Mouse (Mus musculus): ENCODE data around the gene Tigd3. TPM values are rescaled to one million over a fixed set of nuclear protein-coding genes. Genes with fewer than 3 reads are reported as not detected.

The Tigd3 gene
- polyA plus RNA-seq, 1 experiment from 2014 or later, result 2.4 TPM

DNA sequence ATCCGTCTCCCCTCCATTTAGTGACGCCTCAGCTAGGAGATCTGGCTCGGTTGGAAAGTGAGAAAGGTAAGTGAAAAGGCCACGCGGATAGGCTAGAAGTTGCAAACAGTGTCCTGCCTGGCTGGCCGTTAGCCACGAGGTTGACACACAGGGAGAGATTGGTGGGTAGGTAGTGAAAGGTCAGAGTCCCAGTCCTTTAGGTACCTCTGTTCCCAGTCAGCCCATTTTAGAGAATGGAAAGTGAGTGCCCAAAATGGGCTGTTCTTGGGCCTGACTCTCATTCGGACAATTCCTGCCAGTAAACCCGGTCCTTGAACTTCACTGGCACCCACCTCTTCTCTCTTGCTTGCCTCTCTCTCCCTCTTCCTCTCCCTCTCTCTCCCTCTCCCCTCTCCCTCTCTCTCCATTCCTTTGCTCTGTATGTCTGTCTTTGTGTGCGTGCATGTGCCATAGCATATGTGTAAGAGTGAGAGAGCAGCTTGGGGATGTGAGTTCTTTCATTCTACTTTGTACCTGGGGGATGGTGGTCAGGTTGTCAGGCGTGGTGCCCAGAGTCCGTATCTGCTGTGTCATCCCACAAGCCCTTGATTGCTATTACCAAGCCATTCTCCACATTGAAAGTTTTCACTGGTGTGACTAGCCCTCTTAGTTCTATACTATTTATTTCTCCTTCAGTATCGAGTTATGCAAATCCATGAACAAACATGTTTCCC, 19.2 kb upstream of the Tigd3 start, which contains the start of gene Dpf2:
Dpf2 (minus strand) TSS at position 4 of the 713 bp plus-strand sequence.
- Histone ChIP-seq H3K4me1 (peaks cover 21% of the 10 kb centered on the region), H3K4me2 (peak within 1 kb of the TSS; percentile 77), H3K27me3 (replicated peaks) (no peaks in the 10 kb centered on the region), H3K9me3 (no peaks in the 10 kb centered on the region), H3K36me3 (0 out of 2 replicates have a peak, but pooled peaks cover 9% of the 10 kb centered on the region), H3K4me3 (replicated peaks) (peak within 1 kb of the TSS; percentile 89), H3K9ac (peak within 1 kb of the TSS; percentile 91), H3K27ac (peak within 1 kb of the TSS; percentile 84)
- WGBS, result 16% methylated on average over 13 of the region's 13 CpGs
- ATAC-seq (ENCODE audit: insufficient read depth, low FRiP score, low read depth), result peak; percentile 25

DNA sequence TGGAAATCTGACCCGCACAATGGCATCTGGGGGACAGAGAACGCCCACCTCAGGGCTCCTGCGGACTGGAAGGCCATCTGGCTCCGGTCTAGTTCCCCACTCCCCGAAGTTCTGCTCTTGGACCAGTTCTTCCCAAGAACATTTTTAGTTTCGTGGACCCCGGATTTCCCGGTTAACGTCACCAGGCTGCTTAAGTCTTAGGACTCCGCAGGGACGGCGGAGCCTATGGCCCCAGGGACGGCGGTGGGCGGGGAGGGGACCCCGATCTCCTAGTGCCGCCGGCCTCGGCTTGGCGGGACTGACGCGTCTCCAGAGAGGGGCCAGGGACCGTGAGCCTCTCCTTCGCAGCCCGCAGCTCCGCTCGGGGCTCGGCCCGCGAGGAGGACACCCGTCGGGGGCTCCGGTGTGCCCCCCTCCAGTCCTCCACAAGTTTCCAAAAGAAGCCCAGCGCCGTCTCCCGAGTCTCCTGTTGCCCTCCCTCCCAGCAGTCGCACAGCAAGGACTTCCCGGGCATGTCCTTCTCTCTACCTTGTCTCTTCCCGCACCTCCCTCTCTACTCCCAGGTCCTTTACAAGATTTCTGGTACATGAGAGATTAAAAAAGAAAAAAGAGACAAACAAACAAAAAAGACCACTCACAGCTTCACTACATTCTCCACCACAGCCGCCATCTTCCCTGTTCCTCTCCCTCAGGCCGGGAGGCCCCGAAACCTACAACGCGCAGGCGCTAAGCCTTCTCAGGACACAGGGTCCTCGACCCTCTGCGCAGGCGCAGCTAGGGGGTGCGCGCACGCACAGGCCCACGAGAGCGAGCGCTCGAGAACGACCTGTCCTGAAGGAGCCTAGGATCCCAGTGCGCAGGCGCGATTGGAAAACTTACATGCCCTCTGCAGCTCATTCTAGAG, 18.4 kb upstream of the Tigd3 start:
- H3K4me1 ChIP-seq, result peaks cover 21% of the 10 kb centered on the region
- H3K4me2 ChIP-seq, result peak overlapping the region; percentile 77
- 0 out of 2 replicates have a peak, but pooled peaks cover 1% of the 10 kb centered on the region for H3K36me3 ChIP-seq
- ATAC-seq (ENCODE audit: insufficient read depth, low FRiP score, low read depth), result peak; percentile 98
- no peaks in the 10 kb centered on the region for H3K9me3 ChIP-seq
- H3K4me3 ChIP-seq (replicated peaks), result peak overlapping the region; percentile 89
- peak overlapping the region; percentile 84 for H3K27ac ChIP-seq
- WGBS, result under 1% methylated on average over 59 of the region's 59 CpGs
- peak overlapping the region; percentile 91 for H3K9ac ChIP-seq
- no peaks in the 10 kb centered on the region for H3K27me3 ChIP-seq (replicated peaks)

DNA sequence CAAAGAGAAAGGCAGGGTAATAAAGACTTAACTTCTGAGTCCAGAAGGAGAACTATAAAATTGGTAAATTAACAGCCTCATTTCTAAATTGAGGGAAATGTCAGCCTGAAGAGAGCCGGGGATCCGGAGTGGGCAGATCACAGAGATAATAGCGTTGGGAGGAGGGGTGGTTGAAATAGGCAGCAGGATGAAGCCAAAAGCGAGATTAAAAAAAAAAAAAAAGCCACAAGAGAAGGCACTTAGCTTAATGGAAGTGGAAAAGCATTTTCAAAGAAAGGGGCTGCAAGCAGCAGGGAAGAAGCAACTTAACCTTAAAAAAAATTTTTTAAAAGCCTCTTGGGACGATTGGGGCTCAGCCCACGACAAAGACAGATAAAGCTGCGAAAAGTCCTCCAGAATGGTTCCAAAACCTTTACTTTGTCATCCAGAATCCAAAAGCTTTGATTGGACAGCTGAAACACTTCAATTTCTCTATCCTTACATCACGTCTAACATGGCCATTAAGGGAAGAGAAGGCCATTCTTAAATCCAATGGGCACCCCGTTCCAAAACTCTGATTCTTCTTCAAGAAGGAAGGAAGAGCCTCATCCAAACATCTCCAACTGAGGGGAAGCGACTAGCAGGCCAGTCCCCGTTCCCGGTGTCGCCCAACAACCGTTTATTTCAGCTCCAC, 17.6 kb upstream of the Tigd3 start:
- no peaks in the 10 kb centered on the region for H3K9me3 ChIP-seq
- H3K36me3 ChIP-seq, result no peaks in the 10 kb centered on the region
- H3K4me2 ChIP-seq, result peak overlapping the region; percentile 68
- H3K27ac ChIP-seq, result peak overlapping the region; percentile 84
- peak overlapping the region; percentile 89 for H3K4me3 ChIP-seq (replicated peaks)
- no peaks in the 10 kb centered on the region for H3K27me3 ChIP-seq (replicated peaks)
- peak overlapping the region; percentile 91 for H3K9ac ChIP-seq
- H3K4me1 ChIP-seq, result peaks cover 21% of the 10 kb centered on the region
- 2% methylated on average over 14 of the region's 14 CpGs for WGBS
- no peak for ATAC-seq (ENCODE audit: insufficient read depth, low FRiP score, low read depth)

DNA sequence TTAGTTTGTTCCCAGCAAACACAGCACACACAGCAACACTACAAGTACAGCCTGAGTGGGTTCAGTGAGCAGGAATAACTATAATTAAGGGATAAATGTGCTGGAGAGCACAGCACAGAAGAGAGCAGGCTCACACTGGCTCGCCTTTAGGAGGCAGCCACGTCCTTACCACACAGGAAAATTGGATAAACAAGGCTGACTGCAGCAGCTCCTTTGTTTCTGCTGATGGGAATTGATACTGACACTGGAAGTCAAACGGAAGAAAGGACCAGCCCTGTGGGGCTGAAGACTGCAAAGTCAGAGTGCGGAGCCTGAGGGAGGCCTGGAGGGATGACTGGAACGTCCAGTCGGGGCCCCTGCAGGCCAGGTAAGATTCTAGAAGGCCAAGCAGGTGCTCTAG, 16.3 kb upstream of the Tigd3 start:
- no peak overlapping the region for H3K9ac ChIP-seq
- peak overlapping the region; percentile 34 for H3K4me2 ChIP-seq
- peaks cover 21% of the 10 kb centered on the region for H3K4me1 ChIP-seq
- 0 out of 2 replicates have a peak overlapping the region, but pooled peaks have one; percentile 11 for H3K27ac ChIP-seq
- ATAC-seq (ENCODE audit: insufficient read depth, low FRiP score, low read depth), result no peak
- H3K4me3 ChIP-seq (replicated peaks), result peak overlapping the region; percentile 7; the same call in 1 of the 2 replicates
- 49% methylated on average over 6 of the region's 6 CpGs for WGBS
- no peaks in the 10 kb centered on the region for H3K27me3 ChIP-seq (replicated peaks)
- peaks cover 11% of the 10 kb centered on the region for H3K36me3 ChIP-seq
- no peaks in the 10 kb centered on the region for H3K9me3 ChIP-seq

DNA sequence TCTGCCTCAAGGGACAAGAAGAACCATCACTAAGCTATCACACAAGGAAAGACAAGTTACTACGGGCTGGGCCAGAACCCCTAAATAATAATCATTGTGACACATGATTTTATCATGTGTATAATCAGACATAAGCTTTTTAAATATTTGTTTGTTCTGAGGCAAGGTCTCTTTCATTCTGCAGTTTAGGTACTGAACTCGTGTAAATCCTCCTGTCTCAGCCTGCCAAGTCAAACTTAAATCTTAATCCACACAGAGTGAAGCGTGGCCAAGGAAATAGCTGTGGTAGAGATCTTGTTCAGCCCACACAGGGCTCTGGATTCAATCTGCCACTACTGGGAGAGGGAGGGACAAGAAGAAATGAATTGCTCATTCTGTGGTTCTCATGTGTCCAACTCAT, 13.3 kb upstream of the Tigd3 start:
- Histone ChIP-seq H3K4me1 (peaks cover 16% of the 10 kb centered on the region), H3K4me3 (replicated peaks) (no peak overlapping the region), H3K9ac (no peak overlapping the region), H3K27ac (no peak overlapping the region), H3K36me3 (peaks cover 39% of the 10 kb centered on the region), H3K27me3 (replicated peaks) (no peaks in the 10 kb centered on the region), H3K9me3 (no peaks in the 10 kb centered on the region), H3K4me2 (no peak overlapping the region)
- ATAC-seq (ENCODE audit: insufficient read depth, low FRiP score, low read depth), result no peak
- WGBS, result 82% methylated on average over 3 of the region's 3 CpGs

DNA sequence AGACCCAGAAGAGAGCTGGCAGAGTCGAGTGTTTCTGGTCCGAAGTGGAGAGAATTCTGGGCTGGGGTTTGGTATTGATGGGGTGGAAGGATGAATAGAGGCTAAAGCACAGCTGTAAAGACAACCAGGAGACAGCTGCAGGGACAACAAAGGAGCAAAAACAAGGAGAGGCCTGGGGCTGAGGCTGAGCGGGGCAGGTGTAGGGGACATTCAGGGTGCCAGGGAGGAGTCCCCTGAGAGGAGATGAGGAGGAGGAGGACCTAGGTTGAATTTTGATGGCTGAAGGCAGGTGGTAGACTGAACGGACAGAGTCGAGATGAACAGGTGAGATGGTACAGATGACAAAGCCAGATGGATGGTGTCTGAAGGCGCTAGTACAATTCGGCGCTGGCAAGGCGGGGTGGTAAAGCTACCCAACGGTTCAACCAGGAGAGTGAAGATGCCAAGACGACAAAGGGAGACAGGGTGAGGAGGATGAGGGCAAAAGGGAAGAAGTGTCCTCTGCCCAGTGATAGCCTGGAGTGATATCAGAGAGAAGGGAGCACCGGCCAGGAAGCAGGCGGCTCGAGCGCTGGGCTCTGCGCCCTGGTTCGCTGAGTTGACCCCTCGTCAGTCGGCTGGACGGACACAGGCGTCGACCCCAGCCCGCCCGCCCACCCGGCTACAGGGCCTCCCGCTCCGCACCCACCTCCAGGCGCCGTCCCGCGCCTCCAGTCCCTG, 507 bp downstream of the Tigd3 start:
- Histone ChIP-seq H3K9me3 (no peaks in the 10 kb centered on the region), H3K27me3 (replicated peaks) (no peaks in the 10 kb centered on the region), H3K4me1 (0 out of 2 replicates have a peak, but pooled peaks cover 5% of the 10 kb centered on the region), H3K9ac (peak overlapping the region; percentile 57), H3K4me2 (peak overlapping the region; percentile 90), H3K36me3 (peaks cover 12% of the 10 kb centered on the region), H3K4me3 (replicated peaks) (peak overlapping the region; percentile 58), H3K27ac (no peak overlapping the region)
- 7% methylated on average over 31 of the region's 31 CpGs for WGBS
- no peak; the same call in 1 of the 2 replicates for ATAC-seq (ENCODE audit: insufficient read depth, low FRiP score, low read depth)

DNA sequence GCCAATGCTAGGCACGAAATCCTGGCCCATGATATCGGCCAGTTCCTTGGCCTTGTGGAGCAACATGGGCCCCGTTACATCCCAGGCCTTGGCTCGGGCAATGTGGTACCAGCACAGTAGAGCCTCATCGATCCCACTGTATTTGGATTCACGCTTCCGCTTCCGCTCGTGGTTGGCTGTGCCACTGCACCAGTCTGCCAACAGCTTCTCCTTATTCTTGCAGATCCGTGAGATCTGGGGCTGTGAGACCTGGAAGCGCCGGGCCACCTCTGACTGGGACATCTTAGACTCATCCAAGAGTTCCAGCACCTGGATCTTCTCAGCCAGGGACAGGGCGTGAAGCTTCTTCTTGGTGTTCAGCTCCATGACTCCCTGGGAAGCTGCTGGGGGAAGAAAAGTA, 1.2 kb downstream of the Tigd3 start:
- peaks cover 8% of the 10 kb centered on the region; the same call in 1 of the 2 replicates for H3K36me3 ChIP-seq
- H3K4me2 ChIP-seq, result peak overlapping the region; percentile 90; the same call in 1 of the 2 replicates
- H3K27ac ChIP-seq, result no peak overlapping the region
- no peak overlapping the region for H3K9ac ChIP-seq
- no peaks in the 10 kb centered on the region for H3K9me3 ChIP-seq
- no peak overlapping the region for H3K4me3 ChIP-seq (replicated peaks)
- H3K4me1 ChIP-seq, result 0 out of 2 replicates have a peak, but pooled peaks cover 5% of the 10 kb centered on the region
- 95% methylated on average over 13 of the region's 13 CpGs for WGBS
- H3K27me3 ChIP-seq (replicated peaks), result no peaks in the 10 kb centered on the region
- ATAC-seq (ENCODE audit: insufficient read depth, low FRiP score, low read depth), result no peak

DNA sequence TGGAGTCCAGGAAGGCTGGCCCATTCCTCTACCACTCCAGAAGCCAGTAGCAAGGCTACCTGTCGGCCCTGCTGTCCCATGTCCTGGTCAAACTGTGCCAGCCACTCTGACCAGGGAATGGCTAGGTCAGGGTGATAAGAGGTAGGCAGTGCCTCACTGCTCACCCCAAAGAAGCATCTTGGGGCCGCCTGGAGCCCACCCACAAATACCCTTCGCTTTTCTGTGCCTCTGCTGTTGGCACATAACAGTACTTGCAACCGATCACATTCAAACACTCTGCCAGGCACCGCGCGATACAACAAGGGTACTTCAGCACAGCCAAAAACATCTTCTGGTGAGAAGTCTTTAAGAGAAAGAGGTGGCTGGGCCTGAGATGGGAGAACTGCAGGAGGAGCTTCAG, 1.7 kb downstream of the Tigd3 start:
- no peaks in the 10 kb centered on the region for H3K9me3 ChIP-seq
- ATAC-seq (ENCODE audit: insufficient read depth, low FRiP score, low read depth), result no peak
- 93% methylated on average over 7 of the region's 7 CpGs for WGBS
- no peak overlapping the region for H3K9ac ChIP-seq
- 0 out of 2 replicates have a peak, but pooled peaks cover 5% of the 10 kb centered on the region for H3K4me1 ChIP-seq
- H3K4me2 ChIP-seq, result no peak overlapping the region
- no peak overlapping the region for H3K4me3 ChIP-seq (replicated peaks)
- H3K27ac ChIP-seq, result no peak overlapping the region
- H3K27me3 ChIP-seq (replicated peaks), result no peaks in the 10 kb centered on the region
- H3K36me3 ChIP-seq, result peaks cover 8% of the 10 kb centered on the region; the same call in 1 of the 2 replicates

DNA sequence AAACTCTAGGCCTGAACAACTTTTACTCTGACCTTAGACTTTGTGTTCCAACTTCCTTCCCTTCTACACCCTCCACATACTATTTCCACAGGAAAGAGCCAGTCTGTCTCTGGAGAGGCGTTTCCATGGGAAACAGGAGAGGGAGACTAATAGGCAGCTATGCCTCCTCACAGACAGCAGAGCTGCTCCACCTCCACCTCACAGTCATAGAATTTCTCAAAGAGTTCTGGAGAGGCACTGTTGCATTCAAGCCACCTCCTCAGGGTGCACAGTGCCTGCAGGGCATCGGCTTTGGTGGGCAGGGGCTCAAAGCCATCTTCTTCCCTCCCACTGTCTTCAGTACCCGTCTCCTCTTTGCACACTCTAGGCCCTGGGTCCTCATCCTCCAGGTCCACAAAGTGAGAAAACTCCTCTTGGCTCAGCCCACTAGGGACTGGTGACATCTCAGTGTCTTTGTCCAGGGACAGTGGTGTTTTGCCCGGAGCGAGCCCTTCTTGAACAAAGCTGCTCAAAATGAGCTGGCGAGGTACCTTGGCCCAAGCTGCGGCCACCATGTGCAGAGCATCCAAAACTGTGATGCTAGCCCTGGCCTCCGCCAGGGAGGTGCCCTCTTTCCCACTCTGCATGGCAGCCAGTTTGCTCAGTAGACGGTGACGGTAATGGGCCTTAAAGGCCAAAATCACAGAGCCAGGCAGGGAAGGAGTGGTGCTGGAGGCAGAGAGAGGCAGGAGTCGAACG, 2.3 kb downstream of the Tigd3 start:
- no peak for ATAC-seq (ENCODE audit: insufficient read depth, low FRiP score, low read depth)
- no peak overlapping the region for H3K4me2 ChIP-seq
- H3K27ac ChIP-seq, result no peak overlapping the region
- H3K4me1 ChIP-seq, result peaks cover 5% of the 10 kb centered on the region; the same call in 1 of the 2 replicates
- H3K27me3 ChIP-seq (replicated peaks), result no peaks in the 10 kb centered on the region
- no peak overlapping the region for H3K9ac ChIP-seq
- H3K4me3 ChIP-seq (replicated peaks), result no peak overlapping the region
- H3K9me3 ChIP-seq, result no peaks in the 10 kb centered on the region
- peaks cover 6% of the 10 kb centered on the region; the same call in 1 of the 2 replicates for H3K36me3 ChIP-seq
- 91% methylated on average over 12 of the region's 12 CpGs for WGBS

DNA sequence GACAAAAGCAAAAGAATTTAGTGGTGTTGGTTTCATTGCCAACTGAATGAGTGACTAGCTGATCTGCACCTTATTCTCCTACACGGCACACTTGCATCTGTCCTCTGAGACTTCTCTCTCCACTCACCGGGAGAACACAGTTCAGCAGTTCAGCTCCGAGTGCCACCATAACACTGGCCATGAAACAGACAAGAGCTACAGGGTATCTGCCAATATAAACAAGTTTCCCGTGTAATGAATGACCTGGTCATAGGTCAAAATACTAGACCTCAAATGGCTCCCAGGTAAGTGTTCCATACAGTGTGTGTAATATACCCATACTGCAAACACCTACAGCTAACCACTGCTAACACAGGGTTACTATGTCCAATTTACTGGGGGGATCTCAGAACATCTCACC, 4.7 kb downstream of the Tigd3 start:
- Histone ChIP-seq H3K9ac (no peak overlapping the region), H3K27ac (no peak overlapping the region), H3K27me3 (replicated peaks) (no peaks in the 10 kb centered on the region), H3K9me3 (no peaks in the 10 kb centered on the region), H3K4me2 (no peak overlapping the region), H3K36me3 (no peaks in the 10 kb centered on the region), H3K4me3 (replicated peaks) (no peak overlapping the region), H3K4me1 (peaks cover 5% of the 10 kb centered on the region; the same call in 1 of the 2 replicates)
- ATAC-seq (ENCODE audit: insufficient read depth, low FRiP score, low read depth), result no peak
- 38% methylated on average over 4 of the region's 4 CpGs for WGBS

Data from stomach, embryonic 15.5 days (tissue).